Mouse (Mus musculus): Measurements from ENCODE around the gene Sh3bgrl2. TPM values are rescaled to one million over a fixed set of nuclear protein-coding genes. Genes with fewer than 3 reads are reported as not detected.

The Sh3bgrl2 gene
- total RNA-seq, 1 experiment, result 13.3 TPM

- TF ChIP-seq ZNF384 (IDR thresholded peaks at IDR 0.05; ENCODE audit: low read depth, low read length) (no peak), HCFC1 (IDR thresholded peaks at IDR 0.05; ENCODE audit: borderline replicate concordance, insufficient read depth, low read length) (no peak), CHD2 (IDR thresholded peaks at IDR 0.05; ENCODE audit: low read depth, low read length) (no peak), MAFK (IDR thresholded peaks at IDR 0.05; ENCODE audit: insufficient read depth, low read depth, low read length) (no peak)
- Histone ChIP-seq H3K4me3 (ENCODE audit: insufficient read depth in 1 of 2, low read depth in 1 of 2, low read length in 2 of 2, poor library complexity in 1 of 2, severe bottlenecking in 1 of 2) (no peak overlapping the region), H3K9me3 (ENCODE audit: control insufficient read depth, insufficient read depth, low read depth, low read length) (no peaks in the 10 kb centered on the region), H3K27ac (ENCODE audit: insufficient read depth, low read depth, low read length, poor library complexity, severe bottlenecking) (no peak overlapping the region), H3K4me1 (ENCODE audit: control insufficient read depth in 2 of 2, insufficient read depth in 2 of 2, low read length in 2 of 2, poor library complexity in 1 of 2) (no peaks in the 10 kb centered on the region), H3K36me3 (ENCODE audit: control insufficient read depth, insufficient read depth, low read length, poor library complexity, severe bottlenecking) (no peaks in the 10 kb centered on the region), H3K9ac (ENCODE audit: insufficient read depth, low read depth, low read length, poor library complexity, severe bottlenecking) (no peak overlapping the region)
- in situ Hi-C loops (cut with MboI; ENCODE audit: low sequenced_read_pairs in 2 of 2, unreplicated experiment in 2 of 2), result loop anchor here in 1 of 2 experiments (25.0 kb wide), 1 partner anchor 229 kb away; no protein-coding TSS in a partner anchor
- DNase-seq (ENCODE audit: low read depth, low spot score), result no peak
These were observed 67.9 kb downstream of the Sh3bgrl2 start for GRCm38 (mm10) chr9:83615912-83616585.

GRCm38 (mm10) chr9:83616586-83617081 lies 68.5 kb downstream of the Sh3bgrl2 start:
- Histone ChIP-seq H3K4me1 (ENCODE audit: control insufficient read depth in 2 of 2, insufficient read depth in 2 of 2, low read length in 2 of 2, poor library complexity in 1 of 2) (no peaks in the 10 kb centered on the region), H3K27ac (ENCODE audit: insufficient read depth, low read depth, low read length, poor library complexity, severe bottlenecking) (no peak overlapping the region), H3K9me3 (ENCODE audit: control insufficient read depth, insufficient read depth, low read depth, low read length) (no peaks in the 10 kb centered on the region), H3K4me3 (ENCODE audit: insufficient read depth in 1 of 2, low read depth in 1 of 2, low read length in 2 of 2, poor library complexity in 1 of 2, severe bottlenecking in 1 of 2) (no peak overlapping the region), H3K36me3 (ENCODE audit: control insufficient read depth, insufficient read depth, low read length, poor library complexity, severe bottlenecking) (no peaks in the 10 kb centered on the region), H3K9ac (ENCODE audit: insufficient read depth, low read depth, low read length, poor library complexity, severe bottlenecking) (no peak overlapping the region)
- no peak for TF ChIP-seq ZNF384 (IDR thresholded peaks at IDR 0.05; ENCODE audit: low read depth, low read length)
- TF ChIP-seq ZC3H11A (IDR thresholded peaks at IDR 0.05; ENCODE audit: borderline replicate concordance, low read depth, low read length), result no peak
- no peak for TF ChIP-seq MAFK (IDR thresholded peaks at IDR 0.05; ENCODE audit: insufficient read depth, low read depth, low read length)
- TF ChIP-seq CHD2 (IDR thresholded peaks at IDR 0.05; ENCODE audit: low read depth, low read length), result no peak
- TF ChIP-seq HCFC1 (IDR thresholded peaks at IDR 0.05; ENCODE audit: borderline replicate concordance, insufficient read depth, low read length), result no peak
- in situ Hi-C loops (cut with MboI; ENCODE audit: low sequenced_read_pairs in 2 of 2, unreplicated experiment in 2 of 2), result loop anchor here in 1 of 2 experiments (25.0 kb wide), 1 partner anchor 229 kb away; no protein-coding TSS in a partner anchor
- DNase-seq (ENCODE audit: low read depth, low spot score), result no peak

- in situ Hi-C loops (cut with MboI; ENCODE audit: low sequenced_read_pairs in 2 of 2, unreplicated experiment in 2 of 2), result loop anchor here in 1 of 2 experiments (25.0 kb wide), 1 partner anchor 236 kb away; no protein-coding TSS in a partner anchor
- no peak overlapping the region for H3K4me3 ChIP-seq (ENCODE audit: insufficient read depth in 1 of 2, low read depth in 1 of 2, low read length in 2 of 2, poor library complexity in 1 of 2, severe bottlenecking in 1 of 2)
- no peaks in the 10 kb centered on the region for H3K4me1 ChIP-seq (ENCODE audit: control insufficient read depth in 2 of 2, insufficient read depth in 2 of 2, low read length in 2 of 2, poor library complexity in 1 of 2)
- H3K9me3 ChIP-seq (ENCODE audit: control insufficient read depth, insufficient read depth, low read depth, low read length), result no peaks in the 10 kb centered on the region
- no peaks in the 10 kb centered on the region for H3K36me3 ChIP-seq (ENCODE audit: control insufficient read depth, insufficient read depth, low read length, poor library complexity, severe bottlenecking)
- TF ChIP-seq ZC3H11A (IDR thresholded peaks at IDR 0.05; ENCODE audit: borderline replicate concordance, low read depth, low read length) (no peak), CHD2 (IDR thresholded peaks at IDR 0.05; ENCODE audit: low read depth, low read length) (no peak), MAFK (IDR thresholded peaks at IDR 0.05; ENCODE audit: insufficient read depth, low read depth, low read length) (no peak), HCFC1 (IDR thresholded peaks at IDR 0.05; ENCODE audit: borderline replicate concordance, insufficient read depth, low read length) (no peak)
- H3K27ac ChIP-seq (ENCODE audit: insufficient read depth, low read depth, low read length, poor library complexity, severe bottlenecking), result no peak overlapping the region
- no peak for DNase-seq (ENCODE audit: low read depth, low spot score)
- no peak overlapping the region for H3K9ac ChIP-seq (ENCODE audit: insufficient read depth, low read depth, low read length, poor library complexity, severe bottlenecking)
These were observed 75.3 kb downstream of the Sh3bgrl2 start for GRCm38 (mm10) chr9:83623455-83623854.

DNA sequence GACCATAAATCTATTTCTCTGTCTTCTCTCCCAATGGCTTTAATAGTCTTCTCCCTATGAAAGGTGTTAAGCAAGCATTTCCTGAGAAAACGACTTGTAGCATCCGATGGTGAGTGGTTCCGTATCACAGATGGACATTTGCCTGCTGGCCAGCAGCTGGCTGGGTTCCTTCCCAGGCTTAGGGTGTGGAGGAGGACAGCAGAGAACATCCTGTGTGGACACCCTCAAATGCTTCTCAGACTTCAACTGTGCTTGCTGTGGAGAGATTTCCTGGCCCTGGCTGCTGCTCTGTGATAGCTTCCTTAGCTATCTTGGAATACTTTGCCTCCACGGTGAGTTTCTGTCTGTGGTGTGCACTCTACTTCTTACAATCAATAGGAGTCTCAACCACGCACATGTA lies 76.1 kb downstream of the Sh3bgrl2 start:
- Histone ChIP-seq H3K9me3 (ENCODE audit: control insufficient read depth, insufficient read depth, low read depth, low read length) (no peaks in the 10 kb centered on the region), H3K4me1 (ENCODE audit: control insufficient read depth in 2 of 2, insufficient read depth in 2 of 2, low read length in 2 of 2, poor library complexity in 1 of 2) (0 out of 4 replicates have a peak, but pooled peaks cover 0 to 4% of the 10 kb centered on the region in 2 experiments), H3K4me3 (ENCODE audit: insufficient read depth in 1 of 2, low read depth in 1 of 2, low read length in 2 of 2, poor library complexity in 1 of 2, severe bottlenecking in 1 of 2) (no peak overlapping the region), H3K36me3 (ENCODE audit: control insufficient read depth, insufficient read depth, low read length, poor library complexity, severe bottlenecking) (no peaks in the 10 kb centered on the region), H3K9ac (ENCODE audit: insufficient read depth, low read depth, low read length, poor library complexity, severe bottlenecking) (no peak overlapping the region), H3K27ac (ENCODE audit: insufficient read depth, low read depth, low read length, poor library complexity, severe bottlenecking) (no peak overlapping the region)
- in situ Hi-C loops (cut with MboI; ENCODE audit: low sequenced_read_pairs in 2 of 2, unreplicated experiment in 2 of 2), result loop anchor here in 1 of 2 experiments (25.0 kb wide), 1 partner anchor 237 kb away; no protein-coding TSS in a partner anchor
- TF ChIP-seq MAFK (IDR thresholded peaks at IDR 0.05; ENCODE audit: insufficient read depth, low read depth, low read length) (no peak), ZC3H11A (IDR thresholded peaks at IDR 0.05; ENCODE audit: borderline replicate concordance, low read depth, low read length) (no peak), HCFC1 (IDR thresholded peaks at IDR 0.05; ENCODE audit: borderline replicate concordance, insufficient read depth, low read length) (no peak), ZNF384 (IDR thresholded peaks at IDR 0.05; ENCODE audit: low read depth, low read length) (no peak), CHD2 (IDR thresholded peaks at IDR 0.05; ENCODE audit: low read depth, low read length) (no peak)
- DNase-seq (ENCODE audit: low read depth, low spot score), result no peak
